In the genomic region with DNA sequence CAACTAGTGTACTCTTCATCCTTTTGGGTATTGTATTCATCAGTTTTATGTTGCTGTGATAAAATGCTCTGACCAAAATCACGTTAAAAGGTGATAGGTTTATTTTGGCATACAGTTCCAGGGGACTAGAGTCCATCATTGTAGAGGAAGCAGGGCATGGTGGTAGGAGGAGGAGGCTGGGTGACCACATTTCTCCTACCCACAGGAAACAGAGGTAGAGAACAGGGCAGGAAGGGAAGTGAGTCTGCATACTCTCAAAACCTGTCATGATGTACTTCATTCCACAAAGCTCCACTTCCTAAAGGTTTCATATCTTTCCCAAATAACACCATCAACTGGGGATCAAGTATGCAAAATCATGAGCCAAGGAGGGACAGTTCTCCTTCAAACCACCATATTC, we compare ENCODE assay signal across 21 mouse cellular contexts. TPM values are rescaled to one million over a fixed set of nuclear protein-coding genes. Genes with fewer than 3 reads are reported as not detected.
DNase-seq lines count a peak whose midpoint lies in the region; ATAC-seq lines count a peak whose summit lies in the region.
"Had no signal": no experiment of that assay in that cellular context is flagged by ENCODE, and none has a peak within 500 bp of the region (broad histone marks: within the 10 kb centered on the region; RNA-seq: fewer than 3 reads in every experiment).

No protein-coding gene starts in this region.

- no peak overlapping the region for H3K9ac ChIP-seq in intestine, embryonic 14.5 days (ENCODE audit: low read length)
- H3K9ac ChIP-seq in intestine, embryonic 15.5 days, result no peak overlapping the region
- H3K9ac ChIP-seq: embryonic facial prominence, embryonic 13.5 days; embryonic facial prominence, embryonic 15.5 days; forebrain, embryonic 12.5 days had no signal

- no peaks in the 10 kb centered on the region for H3K27me3 ChIP-seq in intestine, embryonic 14.5 days (replicated peaks; ENCODE audit: control insufficient read depth, insufficient read depth, low read length)
- no peaks in the 10 kb centered on the region for H3K27me3 ChIP-seq in intestine, embryonic 15.5 days (replicated peaks)
- H3K27me3 ChIP-seq: embryonic facial prominence, embryonic 13.5 days; embryonic facial prominence, embryonic 15.5 days; forebrain, embryonic 12.5 days had no signal

- no peak overlapping the region for H3K27ac ChIP-seq in intestine, embryonic 14.5 days (ENCODE audit: low read depth)
- H3K27ac ChIP-seq in intestine, embryonic 15.5 days, result no peak overlapping the region
- H3K27ac ChIP-seq: embryonic facial prominence, embryonic 13.5 days; embryonic facial prominence, embryonic 15.5 days; forebrain, embryonic 10.5 days; forebrain, embryonic 12.5 days had no signal

- H3K4me3 ChIP-seq in intestine, embryonic 14.5 days (ENCODE audit: low read depth, low read length), result no peak overlapping the region
- H3K4me3 ChIP-seq in intestine, embryonic 15.5 days (replicated peaks), result no peak overlapping the region
- H3K4me3 ChIP-seq: embryonic facial prominence, embryonic 13.5 days; embryonic facial prominence, embryonic 15.5 days; erythroblast, embryonic 14.5 days; forebrain, embryonic 10.5 days; forebrain, embryonic 12.5 days had no signal

- DNase-seq in intestine, embryonic 14.5 days (ENCODE audit: low spot score), result peak; percentile 28
- no peak for DNase-seq in heart, postnatal 10 days
- DNase-seq in layer of hippocampus, adult 18-20 months (ENCODE audit: low spot score in 2 of 2), result no peak
- DNase-seq: adrenal gland, adult 2 months; adrenal gland, postnatal 10 days; adrenal gland, postnatal 25 days; cerebellum, adult 11 months; cerebellum, adult 2 months; cerebellum, adult 9-10 months; cerebellum, postnatal 10 days; cerebellum, postnatal 25 days; embryo, embryonic 11 days had no signal

- ATAC-seq in intestine, embryonic 14.5 days (replicated peaks; ENCODE audit: low FRiP score, low TSS enrichment, low read depth), result no peak
- no peak for ATAC-seq in intestine, embryonic 15.5 days
- ATAC-seq in megakaryocyte, adult 5-6 weeks (ENCODE audit: poor library complexity, severe bottlenecking), result peak; percentile 64
- ATAC-seq: forebrain, embryonic 14.5 days; forebrain, embryonic 16.5 days had no signal

- intact Hi-C loops in heart, postnatal 10 days (cut with DNase I), result no loop called here

- H3K9me3 ChIP-seq in intestine, embryonic 14.5 days (ENCODE audit: control insufficient read depth, low read length), result no peaks in the 10 kb centered on the region
- H3K9me3 ChIP-seq in intestine, embryonic 15.5 days, result no peaks in the 10 kb centered on the region
- H3K9me3 ChIP-seq: embryonic facial prominence, embryonic 13.5 days; embryonic facial prominence, embryonic 15.5 days; forebrain, embryonic 10.5 days; forebrain, embryonic 12.5 days had no signal

- 0 out of 2 replicates have a peak, but pooled peaks cover 5% of the 10 kb centered on the region for H3K4me1 ChIP-seq in intestine, embryonic 14.5 days (replicated peaks; ENCODE audit: control insufficient read depth, insufficient read depth, low read length)
- no peaks in the 10 kb centered on the region for H3K4me1 ChIP-seq in intestine, embryonic 15.5 days (replicated peaks)
- H3K4me1 ChIP-seq: embryonic facial prominence, embryonic 15.5 days; forebrain, embryonic 10.5 days had no signal

- WGBS in intestine, embryonic 14.5 days, result 64% methylated on average over 1 of the region's 1 CpGs
- WGBS in intestine, embryonic 15.5 days, result 71% methylated on average over 1 of the region's 1 CpGs

- H3K36me3 ChIP-seq in intestine, embryonic 14.5 days (ENCODE audit: control insufficient read depth, insufficient read depth, low read length), result no peaks in the 10 kb centered on the region
- H3K36me3 ChIP-seq in intestine, embryonic 15.5 days, result no peaks in the 10 kb centered on the region
- H3K36me3 ChIP-seq: embryonic facial prominence, embryonic 15.5 days had no signal

- no peak overlapping the region for H3K4me2 ChIP-seq in intestine, embryonic 14.5 days (ENCODE audit: low read length)
- H3K4me2 ChIP-seq in intestine, embryonic 15.5 days (replicated peaks), result no peak overlapping the region
- H3K4me2 ChIP-seq: embryonic facial prominence, embryonic 13.5 days; embryonic facial prominence, embryonic 15.5 days; forebrain, embryonic 12.5 days had no signal

RNA-seq across cellular contexts. Expression of a gene that starts 18.4 kb away (rescaled TPM):
- polyA plus RNA-seq in intestine, embryonic 14.5 days (2014; fragmentation: Nextera tagmentation; extraction: Ambion mirVana), result 14.3 and 14.9 TPM in 2 replicates
- 11.0 and 11.2 TPM in 2 replicates for polyA plus RNA-seq in intestine, embryonic 15.5 days (2015; fragmentation: Nextera tagmentation; extraction: Ambion mirVana)
- total RNA-seq in megakaryocyte, adult 5-6 weeks (2015), result 34.9 and 41.4 TPM in 2 replicates
- 26.7 and 31.3 TPM in 2 replicates for total RNA-seq in megakaryocyte, adult 5-6 weeks (2017)
- 10 to 100 TPM; 18.6 to 18.8 TPM for total RNA-seq in heart, postnatal 10 days (2021)
- 10 to 100 TPM; 93.5 to 95.5 TPM for total RNA-seq in layer of hippocampus, adult 18-20 months (2021)
